Mouse (Mus musculus) E14TG2a.4 (cell line): ENCODE measurements around the gene Ttn.

Experiments used
- H3K27me3 ChIP-seq: 2 replicates; pipeline ENCODE4 v1.6.1; 2014; ENCODE audit warnings: low read length, control low read depth; ENCODE audit not compliant: insufficient read depth
- H3K36me3 ChIP-seq: 2 replicates; pipeline ENCODE4 v1.6.1; 2014; ENCODE audit warnings: low read length, control low read depth; ENCODE audit not compliant: insufficient read depth
- H3K4me1 ChIP-seq: replicated peaks from 2 replicates; pipeline ENCODE4 v1.6.1; 2014; ENCODE audit warnings: low read depth, low read length, control low read depth
- H3K4me3 ChIP-seq: replicated peaks from 2 replicates; pipeline ENCODE4 v1.5.1; 2014; ENCODE audit warnings: mild to moderate bottlenecking, low read length
- H3K9me3 ChIP-seq: 2 replicates; pipeline ENCODE4 v1.6.1; 2014; ENCODE audit warnings: low read length, control low read depth
- CTCF ChIP-seq: conservative IDR thresholded peaks from 2 replicates; pipeline ENCODE4 v1.5.1; 2014; ENCODE audit warnings: low read length
- NANOG ChIP-seq: IDR thresholded peaks from 2 replicates; pipeline ENCODE4 v1.6.1; 2014; ENCODE audit warnings: borderline replicate concordance, low read length, mixed read lengths
- POU5F1 ChIP-seq: IDR thresholded peaks from 2 replicates; pipeline ENCODE4 v1.6.1; 2014; ENCODE audit warnings: low read length, borderline replicate concordance

Gene Ttn

DNA sequence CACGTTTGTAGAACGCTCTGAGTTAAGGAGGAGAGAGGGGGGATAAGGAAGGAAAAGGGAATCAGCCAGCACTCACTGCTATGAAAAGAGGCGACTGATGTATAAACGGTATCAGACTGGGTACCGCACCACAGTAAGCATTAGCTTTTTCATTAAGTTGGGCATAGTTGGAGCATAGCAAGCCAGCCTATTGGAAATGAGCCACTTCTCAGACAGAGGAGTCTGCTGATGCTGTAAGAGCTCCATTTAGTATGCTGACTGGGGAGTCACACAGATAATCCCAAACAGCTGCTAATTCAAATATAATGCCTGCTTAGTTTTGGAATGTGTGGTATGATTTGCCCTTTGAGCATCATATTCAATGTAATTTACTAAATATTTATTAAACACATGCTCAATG is 2.0 kb upstream of the Ttn start:
- no peaks in the 10 kb centered on the region for H3K36me3 ChIP-seq
- peaks cover 8% of the 10 kb centered on the region for H3K4me1 ChIP-seq
- no peak overlapping the region for H3K4me3 ChIP-seq
- H3K27me3 ChIP-seq, result no peaks in the 10 kb centered on the region; the same call in 1 of the 2 replicates
- TF ChIP-seq POU5F1 (no peak), NANOG (no peak), CTCF (no peak)
- no peaks in the 10 kb centered on the region for H3K9me3 ChIP-seq

DNA sequence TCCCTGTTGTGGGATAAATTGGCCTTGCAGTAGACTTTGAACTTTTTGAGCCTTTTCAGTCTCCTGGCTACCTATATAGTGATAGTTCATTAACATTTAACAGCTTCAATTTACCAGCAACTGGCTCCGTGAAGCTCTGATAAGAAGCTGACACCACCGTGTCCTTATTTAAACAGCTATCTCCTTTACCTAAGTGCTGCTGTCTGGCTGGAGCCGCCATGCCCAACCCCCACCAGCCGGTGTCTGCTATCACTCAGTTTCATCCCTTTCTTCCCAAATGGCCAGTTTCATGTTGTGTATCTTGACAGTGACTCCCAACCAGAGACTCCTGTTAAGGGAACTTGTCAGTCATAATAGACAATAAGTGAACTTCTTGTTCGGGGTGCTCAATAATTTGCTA is 1.3 kb upstream of the Ttn start:
- TF ChIP-seq CTCF (no peak), NANOG (no peak), POU5F1 (no peak)
- no peaks in the 10 kb centered on the region; the same call in 1 of the 2 replicates for H3K27me3 ChIP-seq
- H3K36me3 ChIP-seq, result no peaks in the 10 kb centered on the region
- no peak overlapping the region for H3K4me3 ChIP-seq
- peaks cover 8% of the 10 kb centered on the region for H3K4me1 ChIP-seq
- no peaks in the 10 kb centered on the region for H3K9me3 ChIP-seq

DNA sequence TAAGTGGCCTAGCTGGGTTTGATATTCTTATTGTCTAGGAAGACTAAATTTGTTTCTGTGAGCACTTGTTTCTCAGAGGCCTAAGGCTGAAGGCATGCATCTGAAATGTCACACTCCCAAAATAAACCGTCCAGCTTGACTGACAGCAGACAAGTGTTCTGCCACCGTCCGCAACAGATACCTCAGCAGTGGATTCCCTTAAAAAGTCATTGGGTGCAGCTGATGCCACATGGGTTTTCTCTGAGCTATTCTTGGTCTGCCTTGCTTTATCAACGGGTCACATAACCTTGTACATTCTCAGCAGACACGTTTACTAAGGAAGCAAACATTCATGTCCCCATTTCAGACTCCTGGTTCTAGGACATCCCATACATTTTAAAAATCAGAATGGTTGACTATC is 630 bp downstream of the Ttn start:
- Histone ChIP-seq H3K4me3 (no peak overlapping the region), H3K9me3 (no peaks in the 10 kb centered on the region), H3K4me1 (peaks cover 8% of the 10 kb centered on the region), H3K36me3 (no peaks in the 10 kb centered on the region), H3K27me3 (no peaks in the 10 kb centered on the region)
- TF ChIP-seq POU5F1, result no peak
- no peak for TF ChIP-seq CTCF
- no peak for TF ChIP-seq NANOG

DNA sequence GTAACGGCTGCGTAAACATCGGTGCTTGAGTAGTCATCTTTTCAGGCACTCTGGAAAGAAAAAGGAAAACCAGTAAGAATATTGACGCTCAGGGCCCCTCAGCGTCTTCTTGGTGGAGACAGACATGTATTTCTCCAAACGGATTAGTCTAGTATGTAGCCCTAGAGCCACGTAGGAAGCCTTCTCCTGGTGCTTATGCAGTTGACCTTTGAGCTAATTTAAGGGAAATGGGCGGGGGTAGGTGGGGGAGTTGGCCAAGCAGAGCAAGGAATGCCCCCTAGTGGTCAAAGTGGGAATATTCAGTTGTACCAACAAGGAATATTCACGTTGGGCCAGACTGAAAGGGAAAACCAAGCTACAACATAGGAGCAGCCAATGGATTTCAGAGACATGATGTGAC is 2.2 kb downstream of the Ttn start:
- no peaks in the 10 kb centered on the region for H3K9me3 ChIP-seq
- H3K27me3 ChIP-seq, result peaks cover 2% of the 10 kb centered on the region; the same call in 1 of the 2 replicates
- peaks cover 8% of the 10 kb centered on the region for H3K4me1 ChIP-seq
- no peaks in the 10 kb centered on the region for H3K36me3 ChIP-seq
- peak; percentile 83 for TF ChIP-seq CTCF
- no peak for TF ChIP-seq POU5F1
- H3K4me3 ChIP-seq, result no peak overlapping the region; the same call in 1 of the 2 replicates

DNA sequence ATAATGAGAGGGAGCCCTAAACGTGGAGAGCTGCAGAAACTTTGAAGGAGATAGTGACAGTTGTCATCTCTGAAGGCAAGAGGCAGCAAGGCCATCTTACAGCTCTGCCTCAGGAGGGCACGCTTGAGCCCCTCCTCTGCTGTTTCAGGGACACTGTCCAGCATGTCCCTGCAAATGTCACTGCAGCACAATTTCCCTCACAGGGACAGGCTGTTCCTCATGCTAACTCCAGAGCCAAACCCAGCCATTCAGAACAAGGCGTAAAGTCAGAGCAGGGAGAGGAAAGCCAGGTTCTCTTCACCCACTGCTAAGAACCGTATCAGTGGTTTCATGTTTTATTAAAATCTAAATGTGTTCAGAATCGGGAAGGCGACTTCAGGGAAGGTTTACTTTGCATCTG is 4.7 kb downstream of the Ttn start:
- H3K36me3 ChIP-seq, result no peaks in the 10 kb centered on the region
- H3K4me1 ChIP-seq, result peaks cover 8% of the 10 kb centered on the region
- TF ChIP-seq NANOG (no peak), POU5F1 (no peak), CTCF (no peak)

DNA sequence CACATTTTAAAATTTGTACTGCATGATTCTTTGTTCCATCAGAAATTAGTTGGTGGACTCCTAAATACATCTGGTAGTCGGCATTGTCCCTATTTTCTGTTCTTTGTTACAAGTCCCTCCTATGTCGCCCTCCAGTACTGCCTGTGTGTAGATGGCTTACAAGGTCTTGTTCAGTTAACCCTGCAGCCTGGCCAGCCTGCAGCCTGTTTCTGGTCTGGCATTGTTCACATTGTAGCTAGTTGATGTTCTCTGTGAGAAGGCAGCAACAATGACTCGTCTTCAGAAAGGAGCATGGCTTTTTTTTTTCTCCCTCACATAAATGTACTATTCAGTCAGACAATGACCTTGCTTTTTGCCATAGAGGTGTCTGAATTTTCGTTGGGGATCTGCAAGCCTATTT is 10.3 kb downstream of the Ttn start:
- H3K4me3 ChIP-seq, result no peak overlapping the region

More for the DNA sequence above, 4.7 kb downstream of the Ttn start:
- H3K9me3 ChIP-seq, result no peaks in the 10 kb centered on the region
- H3K27me3 ChIP-seq, result peaks cover 8% of the 10 kb centered on the region; the same call in 1 of the 2 replicates
- no peak overlapping the region for H3K4me3 ChIP-seq

DNA sequence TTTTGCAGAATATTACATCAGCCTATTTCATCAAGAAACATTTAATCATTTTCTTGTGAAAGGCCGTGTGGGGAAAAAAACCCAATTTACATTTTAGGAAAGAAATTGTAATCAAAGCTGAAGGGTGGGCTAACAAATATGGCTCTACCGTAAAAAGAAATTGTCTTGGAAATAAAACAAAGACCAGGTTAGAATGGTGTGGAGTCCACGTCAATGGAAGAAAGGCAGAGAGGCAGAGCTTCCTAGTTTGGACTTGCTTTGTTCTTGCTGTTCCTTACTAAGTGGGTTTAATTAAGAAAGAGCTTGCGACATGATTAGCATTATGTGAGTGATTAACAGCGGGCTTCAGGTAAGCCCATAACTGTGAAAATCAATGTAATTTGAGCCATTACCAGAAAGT is 11.3 kb downstream of the Ttn start:
- H3K27me3 ChIP-seq, result peaks cover 8% of the 10 kb centered on the region; the same call in 1 of the 2 replicates
- H3K9me3 ChIP-seq, result no peaks in the 10 kb centered on the region
- TF ChIP-seq NANOG, result no peak
- TF ChIP-seq POU5F1, result no peak
- no peak for TF ChIP-seq CTCF
- no peaks in the 10 kb centered on the region for H3K36me3 ChIP-seq
- H3K4me3 ChIP-seq, result no peak overlapping the region
- H3K4me1 ChIP-seq, result peaks cover 4% of the 10 kb centered on the region; the same call in 1 of the 2 replicates

More for the DNA sequence above, 10.3 kb downstream of the Ttn start:
- H3K9me3 ChIP-seq, result no peaks in the 10 kb centered on the region
- H3K36me3 ChIP-seq, result no peaks in the 10 kb centered on the region
- H3K27me3 ChIP-seq, result peaks cover 8% of the 10 kb centered on the region; the same call in 1 of the 2 replicates
- TF ChIP-seq POU5F1 (no peak), NANOG (no peak), CTCF (no peak)
- H3K4me1 ChIP-seq, result peaks cover 4% of the 10 kb centered on the region; the same call in 1 of the 2 replicates

DNA sequence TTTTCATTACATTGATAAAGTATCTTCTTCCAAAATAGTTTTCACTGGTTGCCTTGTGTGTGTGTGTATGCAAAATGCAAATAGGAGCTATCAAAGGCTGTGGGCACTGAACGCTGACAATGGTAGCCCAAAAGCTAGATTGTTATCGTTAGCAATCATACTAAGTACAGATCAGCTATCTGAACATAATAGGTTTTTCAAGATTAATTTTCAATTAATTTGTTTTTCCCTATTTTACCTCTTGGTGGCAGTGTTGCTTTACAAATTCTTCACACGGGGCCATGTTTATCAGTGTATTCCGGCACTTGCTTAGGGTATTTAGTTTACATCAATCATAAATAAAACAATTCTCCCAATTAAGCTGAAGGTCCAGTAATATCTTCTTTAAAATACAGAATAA is 11.7 kb downstream of the Ttn start:
- H3K36me3 ChIP-seq, result no peaks in the 10 kb centered on the region
- no peak overlapping the region for H3K4me3 ChIP-seq
- H3K9me3 ChIP-seq, result no peaks in the 10 kb centered on the region
- peaks cover 8% of the 10 kb centered on the region; the same call in 1 of the 2 replicates for H3K27me3 ChIP-seq
- H3K4me1 ChIP-seq, result peaks cover 4% of the 10 kb centered on the region; the same call in 1 of the 2 replicates
- peak; percentile 32 for TF ChIP-seq CTCF
- no peak for TF ChIP-seq NANOG

DNA sequence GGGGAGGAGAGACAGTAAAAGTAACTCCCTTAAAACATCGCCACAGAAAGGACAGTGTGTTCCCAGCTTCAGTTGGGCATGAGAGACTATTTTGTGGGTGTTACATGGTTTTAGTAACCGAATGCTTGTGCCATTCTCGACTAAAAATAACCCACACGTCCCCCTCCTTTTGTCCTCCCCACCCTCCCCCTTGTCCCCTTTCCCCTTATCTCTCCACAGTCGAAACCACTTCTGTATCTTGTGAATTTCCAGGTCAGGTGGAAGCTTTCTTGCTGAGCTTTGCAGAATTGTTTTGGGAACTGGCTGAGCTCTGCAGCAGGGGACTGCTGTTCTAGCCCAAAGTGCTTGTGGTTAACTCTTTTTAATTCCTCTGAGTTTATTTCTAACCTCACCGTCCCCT is 12.1 kb downstream of the Ttn start:
- Histone ChIP-seq H3K27me3 (peaks cover 5% of the 10 kb centered on the region; the same call in 1 of the 2 replicates), H3K9me3 (no peaks in the 10 kb centered on the region), H3K4me3 (no peak overlapping the region), H3K36me3 (no peaks in the 10 kb centered on the region), H3K4me1 (peaks cover 4% of the 10 kb centered on the region; the same call in 1 of the 2 replicates)
- TF ChIP-seq CTCF (no peak), POU5F1 (no peak), NANOG (no peak)
